ENCODE assay signal across 22 mouse cellular contexts in genomic region chr6:27371095-27371494, GRCm38 (mm10).
"Had no signal": no experiment of that assay in that cellular context is flagged by ENCODE, and none has a peak within 500 bp of the region (broad histone marks: within the 10 kb centered on the region; RNA-seq: fewer than 3 reads in every experiment).

No protein-coding gene starts in this region.

- H3K4me1 ChIP-seq: limb, embryonic 12.5 days; limb, embryonic 15.5 days; midbrain, embryonic 12.5 days; midbrain, embryonic 15.5 days; neural tube, embryonic 12.5 days; neural tube, embryonic 15.5 days; stomach, embryonic 15.5 days had no signal

- H3K4me3 ChIP-seq: limb, embryonic 12.5 days; limb, embryonic 15.5 days; midbrain, embryonic 12.5 days; midbrain, embryonic 15.5 days; neural tube, embryonic 12.5 days; neural tube, embryonic 15.5 days; stomach, embryonic 15.5 days had no signal

- DNase-seq: kidney, adult 18-20 months; kidney, adult 9 months; kidney, postnatal 14 days; kidney, postnatal 4 days; left cerebral cortex, postnatal 4 days; liver, postnatal 0 days; lung, embryonic 14.5 days; spleen, adult 18-20 months; thymus, adult 18-20 months; thymus, postnatal 14 days; thymus, postnatal 4 days had no signal

- H3K27me3 ChIP-seq: limb, embryonic 12.5 days; limb, embryonic 15.5 days; midbrain, embryonic 12.5 days; midbrain, embryonic 15.5 days; neural tube, embryonic 12.5 days; neural tube, embryonic 15.5 days; stomach, embryonic 15.5 days had no signal

- H3K9ac ChIP-seq: limb, embryonic 12.5 days; limb, embryonic 15.5 days; liver, embryonic 14.5 days; liver, postnatal 0 days; lung, embryonic 14.5 days; midbrain, embryonic 12.5 days; midbrain, embryonic 15.5 days; neural tube, embryonic 12.5 days; neural tube, embryonic 15.5 days; stomach, embryonic 15.5 days had no signal

- H3K36me3 ChIP-seq: limb, embryonic 12.5 days; limb, embryonic 15.5 days; midbrain, embryonic 12.5 days; midbrain, embryonic 15.5 days; neural tube, embryonic 12.5 days; neural tube, embryonic 15.5 days; stomach, embryonic 15.5 days had no signal

- H3K9me3 ChIP-seq: limb, embryonic 12.5 days; limb, embryonic 15.5 days; midbrain, embryonic 12.5 days; midbrain, embryonic 15.5 days; neural tube, embryonic 12.5 days; neural tube, embryonic 15.5 days; stomach, embryonic 15.5 days had no signal

- H3K4me2 ChIP-seq: limb, embryonic 12.5 days; limb, embryonic 15.5 days; liver, embryonic 11.5 days; lung, embryonic 14.5 days; midbrain, embryonic 12.5 days; midbrain, embryonic 15.5 days; neural tube, embryonic 12.5 days; neural tube, embryonic 15.5 days; stomach, embryonic 15.5 days had no signal

- H3K27ac ChIP-seq: limb, embryonic 12.5 days; limb, embryonic 15.5 days; liver, embryonic 14.5 days; macrophage; midbrain, embryonic 12.5 days; midbrain, embryonic 15.5 days; neural tube, embryonic 12.5 days; neural tube, embryonic 15.5 days; stomach, embryonic 15.5 days had no signal

- ATAC-seq: liver, postnatal 0 days; lung, postnatal 0 days; midbrain, embryonic 15.5 days had no signal
